Mouse (Mus musculus) embryonic fibroblast, embryonic 13.5 days (primary cell): ENCODE data around the gene Dcpp3.

Experiments
- CTCF ChIP-seq: IDR thresholded peaks from 2 replicates; pipeline ENCODE4 v1.5.1; 2011; ENCODE audit warnings: mild to moderate bottlenecking, control low read depth, low read length, moderate library complexity, borderline replicate concordance; ENCODE audit not compliant: insufficient read depth
- POLR2A ChIP-seq: IDR thresholded peaks from 2 replicates; pipeline ENCODE4 v1.6.1; 2011; ENCODE audit warnings: low read depth, mild to moderate bottlenecking, control low read depth, low read length, moderate library complexity

DNA sequence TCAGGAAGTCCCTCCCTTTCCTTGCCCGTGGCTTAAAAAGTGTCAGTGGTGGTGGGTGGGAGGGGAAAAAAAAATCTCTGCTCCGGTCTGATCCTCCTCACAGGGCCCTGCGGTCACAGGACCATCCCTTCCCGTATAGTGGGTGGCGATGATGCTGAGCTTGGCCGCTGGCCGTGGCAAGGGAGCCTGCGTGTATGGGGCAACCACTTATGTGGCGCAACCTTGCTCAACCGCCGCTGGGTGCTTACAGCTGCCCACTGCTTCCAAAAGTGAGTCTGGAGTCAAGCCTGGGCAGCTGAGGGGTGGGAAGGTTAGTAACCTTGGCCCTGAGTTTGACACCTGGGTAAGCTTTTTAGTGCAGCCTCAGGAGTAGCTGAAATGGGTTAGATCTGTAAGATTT lies 48.7 kb upstream of the Dcpp3 start:
- TF ChIP-seq POLR2A (no peak), CTCF (no peak)
